Mouse (Mus musculus) kidney, adult 2 months (tissue): ENCODE data around the gene Scfd2. TPM values are rescaled to one million over a fixed set of nuclear protein-coding genes. Genes with fewer than 3 reads are reported as not detected.

Experiments
- DNase-seq: peaks from one replicate; pipeline ENCODE4 v3.0.0; 2021
- H3K27ac ChIP-seq: fragments of 200-500 bp; 2 replicates; pipeline ENCODE4 v1.5.1; 2012; ENCODE audit warnings: low read depth, low read length, control low read depth, inconsistent platforms; ENCODE audit not compliant: insufficient read depth
- H3K27me3 ChIP-seq: fragments of 200-500 bp; replicated peaks from 2 replicates; pipeline ENCODE4 v1.6.1; 2012; ENCODE audit warnings: mild to moderate bottlenecking, moderate library complexity, low read length, inconsistent platforms; ENCODE audit not compliant: control insufficient read depth, insufficient read depth
- H3K36me3 ChIP-seq: fragments of 200-500 bp; 2 replicates; pipeline ENCODE4 v1.6.1; 2012; ENCODE audit warnings: mild to moderate bottlenecking, moderate library complexity, low read length, inconsistent platforms; ENCODE audit not compliant: control insufficient read depth, insufficient read depth
- H3K4me1 ChIP-seq: fragments of 200-500 bp; 2 replicates; pipeline ENCODE4 v1.6.1; 2011; ENCODE audit warnings: low read length; ENCODE audit not compliant: control insufficient read depth, insufficient read depth
- H3K4me3 ChIP-seq: fragments of 200-500 bp; 2 replicates; pipeline ENCODE4 v1.5.1; 2011; ENCODE audit warnings: mild to moderate bottlenecking, low read depth, low read length, control low read depth; ENCODE audit not compliant: insufficient read depth
- CTCF ChIP-seq: fragments of 200-500 bp; conservative IDR thresholded peaks from 2 replicates; pipeline ENCODE4 v1.5.1; 2011; ENCODE audit warnings: low read depth, mild to moderate bottlenecking, control low read depth, low read length, moderate library complexity, mixed read lengths; ENCODE audit not compliant: insufficient read depth, insufficient read length
- POLR2A ChIP-seq: fragments of 200-500 bp; IDR thresholded peaks from one replicate; pipeline ENCODE4 v1.6.1; 2011; ENCODE audit warnings: low read depth, low read length, control low read depth
- WGBS: fragments of 180-500 bp; shearing (Covaris S2); methylation state at CpG from one replicate; pipeline ENCODE4 v1.1.7; 2018; 5-methylcytosine and 5-hydroxymethylcytosine counted together
- polyA plus RNA-seq: library from polyadenylated mRNA; depleted of rRNA; stranded (reverse); fragments of >200 nt; gene quantifications from 2 replicates; pipeline ENCODE4 v1.2.3, GENCODE M21; 2012

Scfd2 gene
- polyA plus RNA-seq, 1 experiment, result 16.1 TPM

- Histone ChIP-seq H3K4me1 (peaks cover 10% of the 10 kb centered on the region; the same call in 1 of the 2 replicates), H3K27ac (peak overlapping the region; percentile 8; the same call in 1 of the 2 replicates), H3K4me3 (no peak overlapping the region), H3K27me3 (no peaks in the 10 kb centered on the region), H3K36me3 (no peaks in the 10 kb centered on the region)
- 34% methylated on average over 8 of the region's 8 CpGs for WGBS
- TF ChIP-seq POLR2A (no peak), CTCF (no peak)
- peak; percentile 92 for DNase-seq
These were observed 250.1 kb downstream of the Scfd2 start for GRCm38 (mm10) chr5:74281480-74281879.

GRCm38 (mm10) chr5:74279673-74280072, 251.9 kb downstream of the Scfd2 start:
- TF ChIP-seq POLR2A (no peak), CTCF (no peak)
- 52% methylated on average over 7 of the region's 7 CpGs for WGBS
- Histone ChIP-seq H3K4me1 (peaks cover 10% of the 10 kb centered on the region; the same call in 1 of the 2 replicates), H3K27ac (no peak overlapping the region), H3K36me3 (no peaks in the 10 kb centered on the region), H3K4me3 (no peak overlapping the region), H3K27me3 (no peaks in the 10 kb centered on the region)
- DNase-seq, result peak; percentile 29

- Histone ChIP-seq H3K4me3 (no peak overlapping the region), H3K4me1 (peaks cover 10% of the 10 kb centered on the region; the same call in 1 of the 2 replicates), H3K36me3 (no peaks in the 10 kb centered on the region), H3K27me3 (no peaks in the 10 kb centered on the region), H3K27ac (no peak overlapping the region)
- 91% methylated on average over 7 of the region's 7 CpGs for WGBS
- no peak for DNase-seq
- TF ChIP-seq CTCF, result no peak
- no peak for TF ChIP-seq POLR2A
These were observed 253.1 kb downstream of the Scfd2 start for GRCm38 (mm10) chr5:74278428-74278827.

GRCm38 (mm10) chr5:74277712-74278111, 253.8 kb downstream of the Scfd2 start:
- Histone ChIP-seq H3K36me3 (no peaks in the 10 kb centered on the region), H3K27me3 (no peaks in the 10 kb centered on the region), H3K27ac (no peak overlapping the region), H3K4me1 (peaks cover 10% of the 10 kb centered on the region; the same call in 1 of the 2 replicates), H3K4me3 (no peak overlapping the region)
- peak; percentile 97 for TF ChIP-seq CTCF
- no peak for TF ChIP-seq POLR2A
- DNase-seq, result peak; percentile 91
- under 1% methylated on average over 3 of the region's 3 CpGs for WGBS

GRCm38 (mm10) chr5:74277216-74277615, 254.3 kb downstream of the Scfd2 start:
- H3K4me3 ChIP-seq, result no peak overlapping the region
- no peaks in the 10 kb centered on the region for H3K36me3 ChIP-seq
- WGBS, result 87% methylated on average over 5 of the region's 5 CpGs
- DNase-seq, result no peak
- no peaks in the 10 kb centered on the region for H3K27me3 ChIP-seq
- H3K27ac ChIP-seq, result no peak overlapping the region
- H3K4me1 ChIP-seq, result peaks cover 10% of the 10 kb centered on the region; the same call in 1 of the 2 replicates
- no peak for TF ChIP-seq POLR2A
- no peak for TF ChIP-seq CTCF

- Histone ChIP-seq H3K36me3 (no peaks in the 10 kb centered on the region), H3K4me1 (no peaks in the 10 kb centered on the region), H3K4me3 (no peak overlapping the region), H3K27me3 (no peaks in the 10 kb centered on the region), H3K27ac (no peak overlapping the region)
- no peak for DNase-seq
- 81% methylated on average over 3 of the region's 3 CpGs for WGBS
- TF ChIP-seq CTCF, result no peak
- no peak for TF ChIP-seq POLR2A
These were observed 258.2 kb downstream of the Scfd2 start for GRCm38 (mm10) chr5:74273313-74273712.

- Histone ChIP-seq H3K27ac (no peak overlapping the region), H3K4me1 (0 out of 2 replicates have a peak, but pooled peaks cover 3% of the 10 kb centered on the region), H3K36me3 (no peaks in the 10 kb centered on the region), H3K27me3 (no peaks in the 10 kb centered on the region), H3K4me3 (no peak overlapping the region)
- DNase-seq, result no peak
- TF ChIP-seq POLR2A (no peak), CTCF (no peak)
- WGBS, result 75% methylated on average over 5 of the region's 5 CpGs
These were observed 263.7 kb downstream of the Scfd2 start for GRCm38 (mm10) chr5:74267736-74268369.
